Mouse (Mus musculus) liver, adult 2 months (tissue): ENCODE measurements around the gene Acta2. TPM values are rescaled to one million over a fixed set of nuclear protein-coding genes. Genes with fewer than 3 reads are reported as not detected.

ENCODE experiments used
- DNase-seq: peaks from one replicate; pipeline ENCODE4 v3.0.0-alpha.2; 2011; ENCODE audit warnings: low read depth, low spot score; ENCODE audit errors: extremely low read depth
- H3K27ac ChIP-seq: fragments of 200-500 bp; replicated peaks from 2 replicates; pipeline ENCODE4 v1.5.1; 2012; ENCODE audit warnings: low read depth, mild to moderate bottlenecking, control low read depth, inconsistent platforms, low read length; ENCODE audit not compliant: insufficient read depth
- H3K27me3 ChIP-seq: fragments of 200-500 bp; 2 replicates; pipeline ENCODE4 v1.6.1; 2012; ENCODE audit warnings: mild to moderate bottlenecking, moderate library complexity, low read length, inconsistent platforms; ENCODE audit not compliant: control insufficient read depth, insufficient read depth
- H3K36me3 ChIP-seq: fragments of 200-500 bp; 2 replicates; pipeline ENCODE4 v1.6.1; 2012; ENCODE audit warnings: low read length, inconsistent platforms; ENCODE audit not compliant: control insufficient read depth, insufficient read depth
- H3K4me1 ChIP-seq: fragments of 200-500 bp; 2 replicates; pipeline ENCODE4 v1.6.1; 2011; ENCODE audit warnings: low read length; ENCODE audit not compliant: control insufficient read depth, insufficient read depth
- H3K4me3 ChIP-seq: fragments of 200-500 bp; 2 replicates; pipeline ENCODE4 v1.5.1; 2011; ENCODE audit warnings: low read depth, mild to moderate bottlenecking, control low read depth, low read length, moderate library complexity; ENCODE audit not compliant: insufficient read depth
- H3K79me2 ChIP-seq: fragments of 200-500 bp; 2 replicates; pipeline ENCODE4 v1.6.1; 2012; ENCODE audit warnings: inconsistent platforms, mild to moderate bottlenecking, low read length, moderate library complexity; ENCODE audit not compliant: control insufficient read depth, insufficient read depth
- H3K9ac ChIP-seq: fragments of 200-500 bp; 2 replicates; pipeline ENCODE4 v1.6.1; 2012; ENCODE audit warnings: low read depth, mild to moderate bottlenecking, control low read depth, inconsistent platforms, low read length
- CTCF ChIP-seq: fragments of 200-500 bp; IDR thresholded peaks from 2 replicates; pipeline ENCODE4 v1.5.1; 2011; ENCODE audit warnings: low read depth, low read length, control low read depth
- POLR2A ChIP-seq: fragments of 200-500 bp; IDR thresholded peaks from 2 replicates; pipeline ENCODE4 v1.6.1; 2011; ENCODE audit warnings: low read length, control low read depth; ENCODE audit not compliant: insufficient read depth; ENCODE audit errors: extremely low read depth
- WGBS: fragments of 180-500 bp; shearing (Covaris S2); methylation state at CpG from one replicate; pipeline ENCODE4 v1.1.7; 2018; 5-methylcytosine and 5-hydroxymethylcytosine counted together
- polyA plus RNA-seq: library from polyadenylated mRNA; depleted of rRNA; stranded (reverse); fragments of >200 nt; gene quantifications from 2 replicates; pipeline ENCODE4 v1.2.3, GENCODE M21; 2012; rRNA removed
- total RNA-seq: library from RNA; depleted of rRNA; stranded (reverse); fragments of >200 nt; gene quantifications from 2 replicates; pipeline ENCODE4 v1.2.3, GENCODE M21; 2014; rRNA removed

Gene Acta2
- total RNA-seq (2.0 and 5.2 TPM in 2 replicates), polyA plus RNA-seq (3.6 and 4.6 TPM in 2 replicates)

- H3K9ac ChIP-seq, result no peak within 1 kb of the TSS
- H3K79me2 ChIP-seq, result no peaks in the 10 kb centered on the region
- H3K27me3 ChIP-seq, result no peaks in the 10 kb centered on the region; the same call in 1 of the 2 replicates
- no peaks in the 10 kb centered on the region for H3K4me1 ChIP-seq
- TF ChIP-seq POLR2A, result no peak
- no peak for TF ChIP-seq CTCF
- H3K27ac ChIP-seq, result no peak within 1 kb of the TSS
- no peak within 1 kb of the TSS for H3K4me3 ChIP-seq
- no peak for DNase-seq
- H3K36me3 ChIP-seq, result no peaks in the 10 kb centered on the region
- WGBS, result 77% methylated on average over 16 of the region's 16 CpGs
Measured at GRCm38 (mm10) chr19:34254880-34255681, at the start of gene Acta2. Gene Acta2, minus strand, starts transcription at chr19:34255590.

- Histone ChIP-seq H3K9ac (no peak overlapping the region), H3K79me2 (peaks cover 6% of the 10 kb centered on the region; the same call in 1 of the 2 replicates), H3K27ac (no peak overlapping the region), H3K27me3 (no peaks in the 10 kb centered on the region), H3K4me1 (no peaks in the 10 kb centered on the region; the same call in 1 of the 2 replicates), H3K36me3 (peaks cover 13% of the 10 kb centered on the region), H3K4me3 (no peak overlapping the region)
- TF ChIP-seq CTCF, result no peak
- no peak for TF ChIP-seq POLR2A
- no peak for DNase-seq
Measured at GRCm38 (mm10) chr19:34304917-34305316, 49.5 kb upstream of the Acta2 start.

GRCm38 (mm10) chr19:34300430-34300829 lies 45.0 kb upstream of the Acta2 start:
- 80% methylated on average over 2 of the region's 2 CpGs for WGBS
- TF ChIP-seq CTCF, result no peak
- TF ChIP-seq POLR2A, result no peak

GRCm38 (mm10) chr19:34299229-34299628 lies 43.8 kb upstream of the Acta2 start:
- Histone ChIP-seq H3K4me3 (no peak overlapping the region), H3K79me2 (peaks cover 13% of the 10 kb centered on the region), H3K4me1 (0 out of 2 replicates have a peak, but pooled peaks cover 3% of the 10 kb centered on the region), H3K27ac (no peak overlapping the region), H3K27me3 (no peaks in the 10 kb centered on the region), H3K9ac (no peak overlapping the region), H3K36me3 (peaks cover 9% of the 10 kb centered on the region; the same call in 1 of the 2 replicates)
- no peak for TF ChIP-seq CTCF
- TF ChIP-seq POLR2A, result no peak
- no peak for DNase-seq
- WGBS, result 81% methylated on average over 4 of the region's 4 CpGs

More at GRCm38 (mm10) chr19:34300430-34300829, 45.0 kb upstream of the Acta2 start:
- Histone ChIP-seq H3K27me3 (no peaks in the 10 kb centered on the region), H3K36me3 (peaks cover 9% of the 10 kb centered on the region; the same call in 1 of the 2 replicates), H3K4me3 (no peak overlapping the region), H3K79me2 (peaks cover 9% of the 10 kb centered on the region; the same call in 1 of the 2 replicates), H3K9ac (no peak overlapping the region), H3K27ac (no peak overlapping the region), H3K4me1 (no peaks in the 10 kb centered on the region)
- DNase-seq, result no peak

GRCm38 (mm10) chr19:34298531-34298930 lies 43.1 kb upstream of the Acta2 start:
- DNase-seq, result no peak
- TF ChIP-seq CTCF (no peak), POLR2A (no peak)
- H3K79me2 ChIP-seq, result peaks cover 13% of the 10 kb centered on the region
- no peak overlapping the region for H3K4me3 ChIP-seq
- H3K4me1 ChIP-seq, result peaks cover 5% of the 10 kb centered on the region; the same call in 1 of the 2 replicates
- H3K9ac ChIP-seq, result no peak overlapping the region
- no peaks in the 10 kb centered on the region for H3K27me3 ChIP-seq
- WGBS, result 68% methylated on average over 1 of the region's 1 CpGs
- no peak overlapping the region for H3K27ac ChIP-seq
- H3K36me3 ChIP-seq, result peaks cover 9% of the 10 kb centered on the region; the same call in 1 of the 2 replicates

GRCm38 (mm10) chr19:34295442-34295841 lies 40.1 kb upstream of the Acta2 start:
- H3K36me3 ChIP-seq, result peaks cover 9% of the 10 kb centered on the region; the same call in 1 of the 2 replicates
- no peak overlapping the region for H3K4me3 ChIP-seq
- DNase-seq, result no peak
- WGBS, result 74% methylated on average over 6 of the region's 6 CpGs
- no peaks in the 10 kb centered on the region for H3K27me3 ChIP-seq
- no peak overlapping the region for H3K9ac ChIP-seq
- no peak overlapping the region for H3K27ac ChIP-seq
- peaks cover 16% of the 10 kb centered on the region for H3K4me1 ChIP-seq
- TF ChIP-seq CTCF (no peak), POLR2A (no peak)
- H3K79me2 ChIP-seq, result peaks cover 19% of the 10 kb centered on the region
